Mouse (Mus musculus) myocyte (in vitro differentiated cells): ENCODE results near the gene Tll2.

Experiments used
- CEBPB ChIP-seq: IDR thresholded peaks from 2 replicates; pipeline ENCODE4 v1.6.1; 2011; ENCODE audit warnings: mild to moderate bottlenecking, moderate library complexity; ENCODE audit not compliant: poor library complexity, insufficient read depth, severe bottlenecking
- MAX ChIP-seq: IDR thresholded peaks from one replicate; pipeline ENCODE4 v1.6.1; 2011; ENCODE audit warnings: low read depth, mild to moderate bottlenecking, control low read depth
- MYOD1 ChIP-seq, 3 experiments: IDR thresholded peaks; one replicate each; pipeline ENCODE4 v1.6.1; 2011; ENCODE audit warnings: control low read depth in 2 of 3, low read depth in 2 of 3, mild to moderate bottlenecking in 2 of 3, moderate library complexity in 1 of 3; ENCODE audit not compliant: insufficient read length in 2 of 3, control insufficient read depth in 1 of 3
- MYOG ChIP-seq, 3 experiments: IDR thresholded peaks; one replicate each; pipeline ENCODE4 v1.6.1; 2011; ENCODE audit warnings: control low read depth in 2 of 3, low read depth in 2 of 3, mild to moderate bottlenecking in 2 of 3; ENCODE audit not compliant: insufficient read length in 2 of 3, control insufficient read depth in 1 of 3, insufficient read depth in 1 of 3
- POLR2A ChIP-seq: IDR thresholded peaks from one replicate; pipeline ENCODE4 v1.6.1; 2011; ENCODE audit warnings: low read depth, mild to moderate bottlenecking, control low read depth, moderate library complexity; ENCODE audit not compliant: insufficient read length
- POLR2AphosphoS2 ChIP-seq: IDR thresholded peaks from one replicate; pipeline ENCODE4 v1.6.1; 2011; ENCODE audit warnings: low read depth, control low read depth; ENCODE audit not compliant: insufficient read length
- SRF ChIP-seq: IDR thresholded peaks from one replicate; pipeline ENCODE4 v1.6.1; 2011; ENCODE audit warnings: low read depth; ENCODE audit not compliant: control insufficient read depth, insufficient read length
- TCF3 ChIP-seq: IDR thresholded peaks from one replicate; pipeline ENCODE4 v1.6.1; 2011; ENCODE audit warnings: low read depth, control low read depth; ENCODE audit not compliant: insufficient read length

GRCm38 (mm10) chr19:41117334-41117733, 89.3 kb downstream of the Tll2 start:
- TF ChIP-seq POLR2A: no peak
- no peak for TF ChIP-seq POLR2AphosphoS2
- TF ChIP-seq TCF3: no peak
- TF ChIP-seq MAX: no peak
- TF ChIP-seq MYOG (IDR thresholded peaks at IDR 0.05; ENCODE audit: control insufficient read depth in 1 of 3, insufficient read depth in 1 of 3, insufficient read length in 2 of 3, low read depth in 2 of 3): no peak
- no peak for TF ChIP-seq MYOD1 (IDR thresholded peaks at IDR 0.05; ENCODE audit: control insufficient read depth in 1 of 3, insufficient read length in 2 of 3, low read depth in 2 of 3)
- no peak for TF ChIP-seq SRF
- no peak for TF ChIP-seq CEBPB
